Mouse (Mus musculus) lung, postnatal 0 days (tissue): ENCODE results near the gene Cabp7.

Experiments
- CTCF ChIP-seq: IDR thresholded peaks from 2 replicates; pipeline ENCODE4 v1.5.1; 2016; ENCODE audit warnings: antibody characterized with exemption, mild to moderate bottlenecking
- EP300 ChIP-seq: IDR thresholded peaks from 2 replicates; pipeline ENCODE4 v1.6.1; 2016; ENCODE audit warnings: antibody characterized with exemption, mild to moderate bottlenecking, control low read depth

- no peak for TF ChIP-seq EP300
- no peak for TF ChIP-seq CTCF
Observed at GRCm38 (mm10) chr11:4768399-4768798, 21.8 kb upstream of the Cabp7 start.
